Mouse (Mus musculus) embryonic fibroblast, embryonic 13.5 days (primary cell): ENCODE results near the gene Brcc3.

Experiments
- CTCF ChIP-seq: IDR thresholded peaks from 2 replicates; pipeline ENCODE4 v1.5.1; 2011; ENCODE audit warnings: mild to moderate bottlenecking, control low read depth, low read length, moderate library complexity, borderline replicate concordance; ENCODE audit not compliant: insufficient read depth
- POLR2A ChIP-seq: IDR thresholded peaks from 2 replicates; pipeline ENCODE4 v1.6.1; 2011; ENCODE audit warnings: low read depth, mild to moderate bottlenecking, control low read depth, low read length, moderate library complexity

GRCm38 (mm10) chrX:75454597-75454996 lies 38.2 kb downstream of the Brcc3 start:
- TF ChIP-seq POLR2A: no peak
- no peak for TF ChIP-seq CTCF
